Mouse (Mus musculus) forebrain, embryonic 13.5 days (tissue): Measurements from ENCODE around the gene Sema4b. TPM values are rescaled to one million over a fixed set of nuclear protein-coding genes. Genes with fewer than 3 reads are reported as not detected.

Experiments
- ATAC-seq: fragments of 200-750 bp; cut with Nextera tagmentation; 2 replicates; pipeline ENCODE4 v1.8.0; 2017
- H3K27ac ChIP-seq: fragments of 300-500 bp; sonication (generic); 2 replicates; pipeline ENCODE4 v1.5.1; 2015; ENCODE audit warnings: inconsistent platforms, mild to moderate bottlenecking, moderate library complexity
- H3K27me3 ChIP-seq: fragments of 300-500 bp; sonication (generic); 2 replicates; pipeline ENCODE4 v1.6.1; 2015; ENCODE audit warnings: mild to moderate bottlenecking, inconsistent platforms
- H3K36me3 ChIP-seq: fragments of 300-500 bp; sonication (generic); 2 replicates; pipeline ENCODE4 v1.6.1; 2015; ENCODE audit warnings: mild to moderate bottlenecking, inconsistent platforms; ENCODE audit not compliant: poor library complexity, severe bottlenecking
- H3K4me1 ChIP-seq: fragments of 300-500 bp; sonication (generic); 2 replicates; pipeline ENCODE4 v1.6.1; 2015; ENCODE audit warnings: inconsistent platforms
- H3K4me2 ChIP-seq: fragments of 300-500 bp; sonication (generic); 2 replicates; pipeline ENCODE4 v1.6.1; 2015; ENCODE audit warnings: inconsistent platforms, mild to moderate bottlenecking, moderate library complexity
- H3K4me3 ChIP-seq: fragments of 300-500 bp; sonication (generic); 2 replicates; pipeline ENCODE4 v1.5.1; 2015; ENCODE audit warnings: mild to moderate bottlenecking, inconsistent platforms
- H3K9ac ChIP-seq: fragments of 300-500 bp; sonication (generic); 2 replicates; pipeline ENCODE4 v1.6.1; 2015; ENCODE audit warnings: mild to moderate bottlenecking, inconsistent platforms
- H3K9me3 ChIP-seq: fragments of 300-500 bp; sonication (generic); replicated peaks from 2 replicates; pipeline ENCODE4 v1.6.1; 2016; ENCODE audit warnings: inconsistent platforms
- WGBS: fragments of 180-500 bp; shearing (Covaris S2); methylation state at CpG from one replicate; pipeline ENCODE4 v1.1.7; 2015; 5-methylcytosine and 5-hydroxymethylcytosine counted together
- polyA plus RNA-seq: library from polyadenylated mRNA; unstranded; fragments of >200 nt; fragmentation: Nextera tagmentation; extraction: Ambion mirVana; gene quantifications from 2 replicates; pipeline ENCODE4 v1.2.1, GENCODE M21; 2015

Sema4b gene
- polyA plus RNA-seq, 1 experiment from 2014 or later, result 20.7 TPM

- Histone ChIP-seq H3K36me3 (no peaks in the 10 kb centered on the region), H3K4me3 (no peak overlapping the region), H3K9ac (no peak overlapping the region), H3K27ac (no peak overlapping the region), H3K4me2 (no peak overlapping the region), H3K4me1 (0 out of 2 replicates have a peak, but pooled peaks cover 9% of the 10 kb centered on the region), H3K27me3 (no peaks in the 10 kb centered on the region), H3K9me3 (no peaks in the 10 kb centered on the region)
- no peak for ATAC-seq
- 91% methylated on average over 8 of the region's 8 CpGs for WGBS
These were observed 28.0 kb upstream of the Sema4b start for GRCm38 (mm10) chr7:80158496-80159268.

GRCm38 (mm10) chr7:80160293-80160944 lies 26.2 kb upstream of the Sema4b start:
- 71% methylated on average over 7 of the region's 7 CpGs for WGBS

GRCm38 (mm10) chr7:80160945-80161306 lies 25.7 kb upstream of the Sema4b start:
- no peak for ATAC-seq

More at GRCm38 (mm10) chr7:80160293-80160944, 26.2 kb upstream of the Sema4b start:
- ATAC-seq, result no peak
- Histone ChIP-seq H3K9me3 (no peaks in the 10 kb centered on the region), H3K9ac (no peak overlapping the region), H3K27ac (no peak overlapping the region), H3K36me3 (no peaks in the 10 kb centered on the region), H3K4me1 (0 out of 2 replicates have a peak, but pooled peaks cover 9% of the 10 kb centered on the region), H3K4me3 (no peak overlapping the region), H3K27me3 (no peaks in the 10 kb centered on the region), H3K4me2 (no peak overlapping the region)

GRCm38 (mm10) chr7:80165432-80165831 lies 21.2 kb upstream of the Sema4b start:
- 0 out of 2 replicates have a peak, but pooled peaks cover 5% of the 10 kb centered on the region for H3K4me1 ChIP-seq
- H3K4me2 ChIP-seq, result no peak overlapping the region
- 90% methylated on average over 5 of the region's 5 CpGs for WGBS
- no peak overlapping the region for H3K27ac ChIP-seq
- H3K9me3 ChIP-seq, result no peaks in the 10 kb centered on the region
- ATAC-seq, result no peak
- H3K27me3 ChIP-seq, result no peaks in the 10 kb centered on the region
- no peaks in the 10 kb centered on the region for H3K36me3 ChIP-seq
- H3K9ac ChIP-seq, result no peak overlapping the region
- H3K4me3 ChIP-seq, result no peak overlapping the region

More at GRCm38 (mm10) chr7:80160945-80161306, 25.7 kb upstream of the Sema4b start:
- Histone ChIP-seq H3K27me3 (no peaks in the 10 kb centered on the region), H3K36me3 (no peaks in the 10 kb centered on the region), H3K27ac (no peak overlapping the region), H3K4me3 (no peak overlapping the region), H3K9ac (no peak overlapping the region), H3K4me2 (no peak overlapping the region), H3K9me3 (no peaks in the 10 kb centered on the region), H3K4me1 (0 out of 2 replicates have a peak, but pooled peaks cover 9% of the 10 kb centered on the region)
- WGBS, result 80% methylated on average over 8 of the region's 8 CpGs

GRCm38 (mm10) chr7:80166740-80167139 lies 19.9 kb upstream of the Sema4b start:
- H3K4me3 ChIP-seq, result no peak overlapping the region
- H3K9me3 ChIP-seq, result no peaks in the 10 kb centered on the region
- no peaks in the 10 kb centered on the region for H3K36me3 ChIP-seq
- 73% methylated on average over 7 of the region's 7 CpGs for WGBS
- H3K27me3 ChIP-seq, result no peaks in the 10 kb centered on the region
- peaks cover 9% of the 10 kb centered on the region for H3K4me1 ChIP-seq
- no peak overlapping the region for H3K4me2 ChIP-seq
- no peak for ATAC-seq
- H3K27ac ChIP-seq, result no peak overlapping the region
- no peak overlapping the region for H3K9ac ChIP-seq

GRCm38 (mm10) chr7:80169847-80170246 lies 16.8 kb upstream of the Sema4b start:
- Histone ChIP-seq H3K27me3 (no peaks in the 10 kb centered on the region), H3K36me3 (no peaks in the 10 kb centered on the region), H3K4me2 (no peak overlapping the region), H3K9me3 (no peaks in the 10 kb centered on the region), H3K9ac (no peak overlapping the region), H3K4me3 (no peak overlapping the region), H3K27ac (no peak overlapping the region), H3K4me1 (peaks cover 10% of the 10 kb centered on the region)
- ATAC-seq, result no peak
- 85% methylated on average over 2 of the region's 2 CpGs for WGBS

- Histone ChIP-seq H3K27me3 (no peaks in the 10 kb centered on the region), H3K27ac (no peak overlapping the region), H3K36me3 (no peaks in the 10 kb centered on the region), H3K9me3 (no peaks in the 10 kb centered on the region), H3K4me2 (no peak overlapping the region), H3K9ac (0 out of 2 replicates have a peak overlapping the region, but pooled peaks have one; percentile 1), H3K4me1 (peaks cover 10% of the 10 kb centered on the region), H3K4me3 (no peak overlapping the region)
- ATAC-seq, result no peak
- WGBS, result 50% methylated on average over 8 of the region's 8 CpGs
These were observed 15.3 kb upstream of the Sema4b start for GRCm38 (mm10) chr7:80171345-80171744.

- ATAC-seq, result no peak
- H3K4me1 ChIP-seq, result peaks cover 10% of the 10 kb centered on the region
- H3K4me2 ChIP-seq, result no peak overlapping the region
- no peak overlapping the region for H3K27ac ChIP-seq
- H3K9ac ChIP-seq, result no peak overlapping the region
- H3K9me3 ChIP-seq, result no peaks in the 10 kb centered on the region
- WGBS, result 88% methylated on average over 8 of the region's 8 CpGs
- H3K27me3 ChIP-seq, result no peaks in the 10 kb centered on the region
- H3K4me3 ChIP-seq, result no peak overlapping the region
- no peaks in the 10 kb centered on the region for H3K36me3 ChIP-seq
These were observed 14.3 kb upstream of the Sema4b start for GRCm38 (mm10) chr7:80172069-80172956.

GRCm38 (mm10) chr7:80176159-80176558 lies 10.5 kb upstream of the Sema4b start:
- Histone ChIP-seq H3K36me3 (no peaks in the 10 kb centered on the region), H3K27ac (no peak overlapping the region)

GRCm38 (mm10) chr7:80177438-80177837 lies 9.2 kb upstream of the Sema4b start:
- H3K9me3 ChIP-seq, result no peaks in the 10 kb centered on the region
- H3K36me3 ChIP-seq, result no peaks in the 10 kb centered on the region
- H3K4me3 ChIP-seq, result no peak overlapping the region
- H3K27me3 ChIP-seq, result no peaks in the 10 kb centered on the region
- no peak overlapping the region for H3K9ac ChIP-seq
- 97% methylated on average over 3 of the region's 3 CpGs for WGBS
- H3K4me2 ChIP-seq, result no peak overlapping the region
- no peaks in the 10 kb centered on the region for H3K4me1 ChIP-seq
- ATAC-seq, result no peak
- H3K27ac ChIP-seq, result no peak overlapping the region

More at GRCm38 (mm10) chr7:80176159-80176558, 10.5 kb upstream of the Sema4b start:
- ATAC-seq, result no peak
- Histone ChIP-seq H3K27me3 (no peaks in the 10 kb centered on the region), H3K4me3 (no peak overlapping the region), H3K4me2 (no peak overlapping the region), H3K4me1 (peaks cover 7% of the 10 kb centered on the region), H3K9ac (no peak overlapping the region), H3K9me3 (no peaks in the 10 kb centered on the region)
- 72% methylated on average over 3 of the region's 3 CpGs for WGBS

GRCm38 (mm10) chr7:80178037-80178729 lies 8.5 kb upstream of the Sema4b start:
- no peaks in the 10 kb centered on the region for H3K9me3 ChIP-seq
- ATAC-seq, result no peak
- 91% methylated on average over 10 of the region's 10 CpGs for WGBS

More at GRCm38 (mm10) chr7:80178037-80178729, 8.5 kb upstream of the Sema4b start:
- Histone ChIP-seq H3K36me3 (no peaks in the 10 kb centered on the region), H3K27me3 (no peaks in the 10 kb centered on the region), H3K4me2 (no peak overlapping the region), H3K27ac (no peak overlapping the region), H3K4me1 (no peaks in the 10 kb centered on the region), H3K4me3 (no peak overlapping the region), H3K9ac (no peak overlapping the region)
